Mouse (Mus musculus) gastrocnemius, postnatal 4 days (tissue): ENCODE data around the gene Vmn2r92. TPM values are rescaled to one million over a fixed set of nuclear protein-coding genes. Genes with fewer than 3 reads are reported as not detected.
"Not testable (repeated sequence)": the region's sequence is repeated elsewhere in the genome, so short reads cannot be mapped to it uniquely, and the experiment has no call there.

Experiments
- DNase-seq, 2 experiments: peaks; one replicate each; pipeline ENCODE4 v3.0.0; 2021 to 2022; ENCODE audit warnings: low spot score in 2 of 2, mixed read lengths in 2 of 2
- long read RNA-seq, 2 experiments: library from polyadenylated mRNA; stranded (forward); transcript quantifications; one replicate each; pipeline ENCODE4 v2.0.0; 2021
- total RNA-seq, 2 experiments: library from RNA; stranded (reverse); gene quantifications; 2 replicates each; pipeline ENCODE4 v1.2.3; 2021

The Vmn2r92 gene
- total RNA-seq, result not detected
- long read RNA-seq, experiment 1, result 0 reads
- long read RNA-seq, experiment 2, result 0 reads

- DNase-seq, result not testable (repeated sequence)
These were observed at the start of gene Vmn2r92 for GRCm38 (mm10) chr17:18151587-18151986. Gene Vmn2r92, plus strand, starts transcription at chr17:18151887.

DNA sequence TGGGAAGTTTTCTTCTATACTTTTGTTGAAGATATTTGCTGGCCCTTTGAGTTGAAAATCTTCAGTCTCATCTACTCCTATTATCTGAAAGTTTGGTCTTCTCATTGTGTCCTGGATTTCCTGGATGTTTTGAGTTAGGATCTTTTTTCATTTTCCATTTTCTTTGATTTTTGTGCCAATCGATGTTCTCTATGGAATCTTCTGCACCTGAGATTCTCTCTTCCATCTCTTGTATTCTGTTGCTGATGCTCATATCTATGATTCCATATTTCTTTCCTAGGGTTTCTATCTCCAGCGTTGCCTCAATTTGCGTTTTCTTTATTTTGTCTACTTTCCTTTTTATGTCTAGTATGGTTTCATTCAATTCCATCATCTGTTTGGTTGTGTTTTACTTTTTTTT, 49.4 kb upstream of the Vmn2r92 start:
- DNase-seq, result not testable (repeated sequence)

DNA sequence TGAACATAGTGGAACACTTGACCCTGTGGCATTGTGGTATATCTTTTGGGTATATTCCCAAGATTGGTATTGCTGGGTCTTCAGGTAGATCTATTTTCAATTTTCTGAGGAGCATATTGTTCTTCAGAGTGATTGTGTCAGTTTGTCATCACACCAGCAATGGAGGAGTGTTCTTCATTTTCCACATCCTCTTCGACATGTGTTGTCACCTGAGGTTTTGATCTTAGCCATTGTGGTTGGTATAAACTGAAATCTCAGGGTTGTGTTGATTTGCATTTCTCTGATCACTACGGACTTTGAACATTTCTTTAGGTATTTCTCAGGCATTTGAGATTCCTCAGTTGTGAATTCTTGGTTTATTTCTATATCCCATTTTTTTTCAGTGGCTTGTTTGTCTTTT, 9.5 kb downstream of the Vmn2r92 start:
- DNase-seq, result not testable (repeated sequence)

DNA sequence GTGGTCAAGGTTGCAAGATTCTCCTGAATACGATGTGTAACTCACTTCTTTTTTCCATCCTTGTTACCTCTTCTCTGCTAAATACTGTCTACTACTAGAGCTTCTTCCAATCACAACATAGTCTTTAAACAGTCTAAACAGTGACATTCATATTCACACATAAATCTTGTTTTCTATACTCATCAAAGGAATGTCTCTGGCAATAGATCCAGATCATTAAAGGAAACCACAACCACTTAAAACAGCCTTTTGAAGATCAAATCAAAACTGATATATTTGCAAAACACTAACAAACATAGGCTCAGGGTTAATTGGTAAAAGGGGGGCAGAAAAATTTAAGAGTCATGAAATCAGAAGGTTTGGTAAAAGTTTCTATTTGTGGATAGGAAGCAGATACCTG, 38.0 kb downstream of the Vmn2r92 start:
- DNase-seq, result no peak

DNA sequence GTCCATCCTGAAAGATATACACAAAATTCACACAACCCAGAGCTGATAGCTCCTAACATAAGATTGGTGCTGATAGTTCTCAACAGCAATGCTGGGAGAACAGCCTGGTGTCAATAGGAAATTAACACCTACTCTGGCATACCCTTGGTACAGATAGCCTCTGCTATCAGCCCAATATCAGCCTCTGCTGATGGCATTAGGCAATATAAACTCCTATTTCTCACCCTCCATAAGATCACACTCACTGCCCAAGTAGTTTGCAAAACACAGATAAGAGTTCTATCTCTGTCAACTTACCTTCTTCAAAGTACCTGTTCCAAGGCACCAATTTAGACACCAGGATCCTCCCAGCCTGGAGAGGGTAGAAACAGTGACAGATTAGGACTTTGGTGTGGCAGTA, 69.6 kb downstream of the Vmn2r92 start:
- DNase-seq, result no peak

GRCm38 (mm10) chr17:18231996-18232395, 80.3 kb downstream of the Vmn2r92 start:
- DNase-seq, result no peak

- DNase-seq, result no peak
These were observed 85.2 kb downstream of the Vmn2r92 start for GRCm38 (mm10) chr17:18236931-18237330.

Other genes with a start within 250 kb of the Vmn2r92 start
- gene Fpr-rs4, start 130.2 kb upstream of the Vmn2r92 start, total RNA-seq, result not detected
- not detected for gene Vmn2r124, start 102.5 kb upstream of the Vmn2r92 start, total RNA-seq
- not detected for gene Vmn2r91, start 66.9 kb upstream of the Vmn2r92 start, total RNA-seq
- gene Vmn2r94, start 125.9 kb downstream of the Vmn2r92 start, total RNA-seq, result not detected
- not detected for gene Vmn2r93, start 146.2 kb downstream of the Vmn2r92 start, total RNA-seq